Mouse (Mus musculus): ENCODE measurements around the gene Plekhg4.

DNA sequence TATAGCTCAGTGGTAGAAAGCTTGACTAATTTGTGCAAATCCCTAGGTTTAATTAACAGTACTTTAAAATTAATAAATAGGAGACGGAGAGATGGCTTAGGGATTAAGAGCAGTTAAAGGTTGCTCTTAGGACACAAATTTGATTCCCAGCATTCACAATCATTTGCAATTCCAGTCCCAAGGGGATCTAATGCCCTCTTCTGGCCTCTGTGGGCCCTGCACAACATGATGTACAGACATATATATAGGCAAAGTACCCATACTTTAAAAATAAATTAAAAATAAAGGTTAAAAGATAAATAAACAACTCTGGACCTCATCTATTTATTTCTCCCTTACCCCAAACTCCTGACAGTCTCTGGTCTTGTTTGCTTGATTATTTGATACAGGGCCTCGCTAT, 45.9 kb downstream of the Plekhg4 start:
- TF ChIP-seq CTCF (IDR thresholded peaks at IDR 0.05; ENCODE audit: insufficient read depth, low read depth, low read length), result no peak
- TF ChIP-seq POLR2A (IDR thresholded peaks at IDR 0.05; ENCODE audit: insufficient read depth, low read depth, low read length), result no peak

Data from olfactory bulb, adult 2 months (tissue).